Mouse (Mus musculus) small intestine, adult 2 months (tissue): ENCODE results near the gene Spaca3.

Experiments
- CTCF ChIP-seq: fragments of 200-500 bp; IDR thresholded peaks from 2 replicates; pipeline ENCODE4 v1.5.1; 2012; ENCODE audit warnings: low read depth, mild to moderate bottlenecking, control low read depth, inconsistent platforms, low read length, moderate library complexity, mixed read lengths; ENCODE audit not compliant: insufficient replicate concordance, insufficient read length; ENCODE audit errors: extremely low read depth
- POLR2A ChIP-seq: fragments of 200-500 bp; IDR thresholded peaks from 2 replicates; pipeline ENCODE4 v1.6.1; 2012; ENCODE audit warnings: low read depth, mild to moderate bottlenecking, control low read depth, inconsistent platforms, low read length, moderate library complexity

GRCm38 (mm10) chr11:80877131-80877651 lies 19.0 kb downstream of the Spaca3 start:
- TF ChIP-seq POLR2A (no peak), CTCF (no peak)
